Mouse (Mus musculus) right cerebral cortex, postnatal 10 days (tissue): ENCODE measurements at regions not wholly inside any gene's neighbourhood (a gene's known extent, or its start where the extent isn't known, plus 50 kb on each side); places are given as distances from the start of the nearest gene placed in this dataset.

Experiments
- DNase-seq, 2 experiments: peaks; one replicate each; pipeline ENCODE4 v3.0.0; 2021; ENCODE audit warnings: low spot score in 2 of 2

DNA sequence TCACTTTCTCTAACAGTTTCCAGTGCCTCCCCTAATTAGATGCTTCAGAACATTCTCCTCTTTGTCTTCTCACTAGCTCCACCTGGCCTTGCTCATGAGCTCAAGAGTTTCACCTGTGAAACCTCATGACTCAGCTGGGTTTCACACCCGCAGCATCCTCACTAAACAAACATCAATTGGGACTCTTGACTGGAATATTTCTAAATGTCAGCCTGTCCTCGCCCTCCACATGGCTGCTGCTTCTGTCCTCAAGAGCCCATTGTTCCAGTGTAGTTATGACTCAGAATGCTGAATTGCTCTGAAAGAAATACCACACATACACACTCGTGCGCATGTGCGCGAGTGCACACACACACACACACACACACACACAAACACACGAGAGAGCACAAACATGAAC lies 407.2 kb downstream of the Prss52 start:
- no peak for DNase-seq

DNA sequence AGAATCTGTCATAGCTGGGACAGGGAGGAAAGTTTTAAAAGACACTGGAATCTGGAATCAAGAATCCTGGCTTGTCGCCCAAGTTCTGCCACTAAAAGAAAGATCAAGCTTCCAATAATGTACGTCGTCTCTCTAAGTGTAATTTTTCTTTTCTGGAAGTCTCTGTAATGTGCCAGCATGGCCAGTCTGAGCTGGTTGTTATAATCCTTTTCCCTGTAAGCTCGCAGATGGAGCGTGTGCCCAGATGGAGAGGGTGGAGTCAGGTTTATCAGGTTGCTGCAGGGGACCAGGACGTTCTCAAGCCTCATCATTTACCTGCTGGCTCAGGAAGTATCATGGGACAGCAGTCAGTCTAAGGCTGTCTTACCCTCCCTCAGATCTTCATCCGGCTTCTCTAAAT lies 408.6 kb downstream of the Prss52 start:
- DNase-seq: peak; percentile 52 to 61

DNA sequence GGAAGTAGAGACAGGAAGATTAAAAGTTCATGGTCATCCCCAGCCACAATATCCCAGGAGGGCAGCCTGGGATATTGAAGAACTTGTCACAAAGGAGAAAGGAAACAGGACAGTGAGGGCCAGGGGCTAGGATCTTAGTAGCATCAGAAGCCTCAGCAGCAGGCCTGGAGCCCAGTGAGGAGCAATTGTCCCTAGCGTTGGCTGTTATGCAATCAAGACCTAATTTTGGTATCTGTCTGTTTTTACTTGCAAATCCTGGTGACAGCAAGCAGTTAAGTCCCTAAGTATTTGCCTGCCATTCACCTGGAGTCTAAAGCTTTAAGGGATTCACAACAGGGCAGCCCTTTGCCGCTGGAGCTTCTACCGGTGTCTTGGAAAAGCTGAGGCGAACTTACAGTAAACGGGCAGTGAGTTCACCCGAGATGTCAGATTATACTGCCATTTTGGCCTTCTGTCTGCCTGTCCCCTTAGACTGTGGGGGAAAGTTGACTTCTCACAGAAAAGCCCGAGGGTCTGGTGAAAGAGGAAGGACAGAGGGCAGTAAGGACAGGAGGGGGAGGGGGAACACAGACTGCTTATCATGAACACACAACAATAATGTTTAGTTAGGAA lies 413.6 kb downstream of the Prss52 start:
- no peak for DNase-seq

DNA sequence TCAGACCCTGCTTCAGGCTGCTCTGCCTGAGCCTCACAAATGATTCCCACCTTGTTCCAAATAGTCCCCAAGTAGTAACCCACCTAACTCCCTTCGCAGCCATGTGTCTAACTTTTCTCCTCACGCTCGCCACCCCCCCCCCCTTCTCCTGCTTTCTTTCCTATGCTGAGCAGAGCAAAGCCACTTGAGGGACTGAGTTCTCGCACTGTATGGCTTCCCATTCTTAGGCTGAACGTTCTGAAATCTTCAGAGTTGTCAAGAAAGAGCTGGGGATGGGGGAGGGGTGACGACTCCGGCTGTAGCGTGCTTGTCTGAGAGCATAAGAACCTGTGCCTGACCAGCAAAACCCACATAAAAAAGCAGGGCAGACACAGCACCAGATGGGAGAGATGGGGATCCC lies 420.6 kb downstream of the Prss52 start:
- peak; percentile 52 to 63 for DNase-seq

DNA sequence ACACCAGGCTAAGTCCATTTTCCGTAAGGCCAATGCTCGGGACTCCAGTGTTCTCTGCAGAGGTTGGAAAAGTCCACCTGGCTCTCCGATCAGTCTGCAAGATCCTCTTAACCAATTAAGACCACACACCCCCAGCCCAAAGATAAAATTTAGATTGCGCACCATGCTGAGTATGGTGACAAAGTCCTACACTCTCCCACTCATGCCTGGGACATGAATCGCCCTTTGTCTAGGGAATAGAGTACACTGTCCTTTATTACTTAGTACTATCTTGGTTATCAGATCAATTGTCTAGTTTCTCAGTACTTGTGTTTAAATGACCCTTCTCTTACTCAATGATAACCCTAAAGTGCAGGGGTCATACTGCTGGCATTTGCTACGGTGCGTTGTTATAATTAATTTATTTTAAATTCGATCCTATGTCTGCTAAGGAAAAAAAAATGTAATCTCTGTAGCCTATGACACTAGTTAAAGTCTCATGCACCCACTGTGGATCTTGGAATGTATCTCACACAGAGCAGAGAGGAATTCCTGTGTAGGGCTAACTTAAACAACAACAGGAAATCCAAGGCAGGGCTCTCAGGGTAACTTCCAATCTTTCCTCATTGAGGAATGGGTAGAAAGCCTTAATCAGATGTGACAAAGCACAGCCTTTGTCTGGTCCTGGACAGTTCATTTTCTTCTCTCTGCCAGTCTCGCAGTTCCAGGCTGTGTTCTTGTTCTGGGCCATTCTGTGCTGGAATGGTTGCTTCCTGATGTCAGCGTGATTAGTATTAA lies 421.4 kb downstream of the Prss52 start:
- DNase-seq: no peak

DNA sequence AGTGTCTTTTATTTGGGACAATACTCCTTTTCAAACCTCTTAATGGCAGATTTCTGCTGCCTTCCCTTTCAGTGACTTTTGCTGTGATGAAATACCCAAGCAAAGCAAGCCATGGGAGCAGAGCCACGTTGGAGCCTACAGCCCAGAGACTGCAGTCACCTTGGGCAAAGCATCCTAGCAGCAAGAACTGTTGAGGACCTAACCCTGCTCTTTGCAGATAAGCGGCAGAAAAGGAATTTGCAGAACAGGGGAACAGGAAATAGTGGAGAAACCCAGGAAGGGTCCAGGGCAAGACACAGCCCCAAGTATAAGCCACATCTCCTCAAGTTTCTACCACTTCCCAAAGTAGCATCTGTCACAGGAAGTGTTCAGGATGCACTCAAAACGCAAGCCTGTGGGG lies 426.5 kb downstream of the Prss52 start:
- no peak for DNase-seq

DNA sequence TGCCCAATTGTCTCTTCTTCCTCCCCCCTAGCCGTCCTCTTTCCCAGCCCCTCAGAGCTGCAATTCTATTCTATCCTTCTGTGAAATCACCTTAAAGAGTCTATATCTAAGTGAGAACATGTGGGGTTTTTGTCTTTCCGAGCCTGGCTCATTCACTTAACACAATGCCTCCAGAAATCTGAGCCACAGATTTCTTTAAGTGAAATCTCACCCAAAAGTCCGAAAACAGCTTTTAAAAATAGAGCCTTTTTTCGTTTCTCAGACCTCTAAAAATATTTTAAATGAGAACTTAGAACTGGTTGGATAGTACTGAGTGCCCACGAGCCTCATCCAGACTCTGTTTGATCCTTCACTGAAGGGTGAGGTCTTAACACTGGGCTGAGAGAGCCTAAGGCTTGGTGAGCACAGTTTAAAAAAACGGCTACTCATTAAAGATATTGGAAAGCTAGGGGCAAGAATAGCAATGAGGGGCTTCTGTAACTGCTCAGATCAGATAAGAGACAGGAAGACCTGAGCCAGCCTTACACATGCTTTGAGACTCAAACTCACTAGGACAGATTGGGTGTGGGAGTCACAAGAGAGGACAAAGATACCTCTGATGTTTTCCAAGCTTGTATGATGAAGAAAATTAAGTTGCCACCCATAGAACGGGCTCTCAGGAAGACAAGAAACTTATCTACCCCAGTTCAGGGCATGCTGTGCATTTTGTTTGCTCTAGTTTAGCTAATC lies 427.3 kb downstream of the Prss52 start:
- DNase-seq: peak in 1 of 2 experiments; percentile 57

DNA sequence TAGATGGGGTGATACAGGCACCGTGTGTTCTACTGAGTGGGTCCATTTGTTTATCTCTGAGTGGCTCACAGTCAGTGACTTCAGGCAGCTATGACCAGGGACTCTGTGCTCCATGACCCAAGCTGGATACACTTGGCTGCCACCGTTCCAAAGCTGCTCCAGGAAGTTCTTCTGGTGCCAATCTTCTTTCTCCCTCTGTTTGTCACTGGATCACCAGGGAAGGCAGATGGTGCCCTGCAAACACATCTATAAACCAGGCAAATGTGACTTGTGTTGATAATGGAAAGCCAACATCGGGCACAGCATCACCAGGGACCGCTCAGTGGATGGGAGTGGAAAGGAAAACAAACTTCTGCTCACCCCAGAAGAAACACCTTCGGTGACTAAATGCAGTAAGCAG lies 428.3 kb downstream of the Prss52 start:
- DNase-seq: no peak

DNA sequence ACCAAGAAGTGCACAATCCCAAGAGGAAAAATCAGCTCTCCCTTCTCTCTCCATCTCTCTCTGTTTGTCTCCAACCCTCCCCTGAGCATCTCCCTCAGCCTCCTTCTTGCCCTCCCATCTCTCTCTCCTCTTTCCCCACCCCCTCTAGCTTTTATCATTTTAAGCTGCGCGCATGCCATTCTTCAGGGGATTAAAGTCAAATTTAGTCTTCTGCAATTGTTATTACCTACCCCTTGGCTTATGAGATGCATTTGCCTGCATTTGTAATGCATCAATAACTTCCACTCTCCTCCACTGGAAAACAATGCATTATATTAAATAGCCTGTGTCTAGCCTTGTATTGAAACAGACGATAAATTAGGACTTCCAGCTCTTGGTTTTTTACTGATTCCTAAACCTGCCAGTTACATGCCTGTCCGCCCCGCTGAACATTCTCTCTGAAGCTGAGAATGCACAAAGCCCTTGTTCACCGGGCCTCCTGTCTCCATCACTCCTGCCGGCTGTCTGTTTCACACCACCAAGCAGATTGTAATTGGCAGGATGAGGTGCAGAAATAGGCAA lies 429.6 kb downstream of the Prss52 start:
- DNase-seq: peak; percentile 51 to 71

DNA sequence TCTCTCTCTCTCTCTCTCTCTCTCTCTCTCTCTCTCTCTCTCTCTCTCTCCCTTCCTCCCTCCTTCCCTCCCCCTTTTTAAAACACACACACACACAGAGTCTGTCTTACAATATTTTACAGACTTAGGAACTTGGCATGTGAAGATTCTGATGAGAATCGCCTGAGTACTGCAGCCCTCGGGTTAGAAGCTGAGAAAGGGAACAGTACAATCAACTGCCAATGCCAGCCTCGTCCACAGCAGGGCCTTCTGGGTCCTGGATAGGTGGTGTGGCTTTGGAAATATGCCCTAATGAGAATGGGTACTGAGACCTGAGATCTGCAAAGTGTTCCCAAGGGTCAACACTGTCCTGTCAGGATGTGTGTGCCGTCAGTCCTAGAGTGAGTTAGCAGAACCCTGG lies 430.1 kb downstream of the Prss52 start:
- DNase-seq: no peak

DNA sequence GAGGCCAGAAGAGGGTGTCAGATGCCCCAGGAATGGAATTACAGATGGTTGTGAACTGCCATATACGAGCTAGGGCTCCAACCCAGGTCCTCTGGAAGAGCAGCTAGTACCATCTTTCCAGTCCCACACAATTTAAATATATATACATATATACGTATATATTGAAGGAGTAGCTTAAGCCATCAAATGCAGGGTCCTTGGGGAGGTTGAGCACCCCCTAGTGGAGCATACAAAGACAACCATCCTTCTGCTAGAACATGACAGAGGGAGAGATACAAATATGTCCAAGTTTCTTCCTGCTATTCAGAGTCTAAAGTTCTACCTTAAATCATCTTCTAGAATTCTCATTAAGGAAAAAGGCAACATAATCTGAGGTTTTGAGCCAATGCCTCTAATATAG lies 435.4 kb downstream of the Prss52 start:
- no peak for DNase-seq

DNA sequence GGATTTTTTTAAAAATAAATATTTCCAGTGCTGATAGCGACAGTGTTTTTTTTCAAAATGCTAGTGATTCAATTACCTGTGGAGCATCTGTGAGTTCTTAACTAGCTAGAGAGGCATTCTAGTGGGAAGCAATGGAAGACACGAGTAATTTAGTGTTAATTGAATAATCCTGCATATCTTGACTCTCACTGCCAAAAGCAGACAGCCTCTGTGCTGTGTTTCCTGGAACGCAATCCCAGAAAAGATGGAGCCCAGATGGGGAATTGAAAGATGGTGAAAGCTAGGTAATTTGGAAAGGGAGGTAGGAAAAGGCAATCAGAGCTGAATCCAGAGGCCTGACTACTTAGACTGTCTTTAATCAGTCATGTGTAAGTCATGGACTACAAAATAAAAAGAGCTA lies 441.0 kb downstream of the Prss52 start:
- no peak for DNase-seq

DNA sequence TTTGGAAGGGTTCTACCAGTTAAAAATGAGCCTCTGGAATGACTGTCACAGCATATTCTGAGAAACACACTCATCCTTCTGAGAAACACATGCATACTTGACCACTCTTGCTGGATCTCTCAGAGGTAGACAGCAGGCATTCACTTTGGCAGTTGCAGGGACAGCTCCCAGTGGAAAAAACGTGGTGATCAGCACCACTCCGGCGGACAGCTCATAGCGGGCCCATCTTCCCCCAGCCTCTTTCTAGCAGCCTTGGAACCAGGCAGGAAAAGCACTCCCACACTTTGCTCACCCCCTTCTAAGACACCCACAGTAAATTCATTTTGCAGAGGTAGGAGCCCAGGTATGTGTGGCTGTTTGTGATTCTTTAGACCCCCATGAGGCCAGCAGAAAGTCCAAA lies 442.7 kb downstream of the Prss52 start:
- DNase-seq: no peak

DNA sequence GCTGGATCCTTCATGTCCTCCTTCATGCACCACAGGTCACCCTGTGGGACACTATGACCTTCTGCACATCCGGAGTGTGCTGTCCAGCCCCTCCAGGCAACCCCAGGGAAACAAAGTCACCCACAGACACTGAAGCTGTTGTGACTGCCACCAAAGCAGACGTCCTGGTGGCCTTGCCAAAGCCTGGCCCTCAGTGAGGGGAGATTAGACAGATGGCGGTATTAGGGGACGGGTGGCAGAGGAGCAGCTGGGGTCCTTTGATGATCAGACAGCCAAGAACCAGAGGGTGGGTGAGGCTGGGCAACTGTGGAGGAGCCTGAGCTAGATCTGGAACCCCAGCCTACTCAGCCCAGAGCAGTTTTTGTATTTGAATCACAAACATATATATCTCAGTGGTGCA lies 448.9 kb downstream of the Prss52 start:
- DNase-seq: no peak

DNA sequence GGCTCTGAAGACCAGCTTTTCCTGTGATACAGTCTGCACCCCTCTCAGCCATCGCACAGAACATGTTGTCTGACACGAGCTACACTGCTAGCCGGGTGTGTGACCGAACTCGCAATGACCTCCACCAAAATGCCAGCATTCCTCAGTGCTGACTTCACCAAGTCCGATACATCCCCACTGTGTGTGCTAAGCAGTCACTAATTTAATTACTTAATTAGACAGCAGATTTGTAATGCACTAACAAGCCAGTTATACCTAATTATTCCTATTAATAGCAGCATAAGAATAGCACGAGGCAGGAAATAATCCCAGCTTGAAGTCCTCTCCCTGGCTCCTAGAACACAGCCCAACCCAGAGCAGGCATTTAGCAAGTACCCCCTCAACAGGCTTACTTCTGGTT lies 452.0 kb downstream of the Prss52 start:
- no peak for DNase-seq

DNA sequence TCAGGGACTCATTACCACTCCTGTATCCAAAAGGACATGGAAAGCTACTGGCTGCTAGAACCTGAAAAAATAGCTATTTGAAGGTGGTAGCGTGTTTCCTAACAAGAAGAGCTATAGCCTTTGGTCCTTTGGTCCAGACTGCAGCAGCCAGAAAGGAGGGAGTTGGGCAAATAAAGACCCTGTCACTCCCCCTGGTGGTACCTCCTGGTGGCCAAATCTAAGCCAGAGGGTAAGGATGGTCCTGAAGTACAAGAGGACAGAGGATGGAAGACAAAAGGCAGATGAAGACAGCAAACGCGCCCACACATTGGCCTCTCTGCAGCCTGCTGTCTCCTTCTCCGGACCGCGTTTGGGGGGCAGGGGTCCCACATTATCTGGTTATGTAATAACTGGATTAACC lies 453.4 kb downstream of the Prss52 start:
- no peak for DNase-seq

DNA sequence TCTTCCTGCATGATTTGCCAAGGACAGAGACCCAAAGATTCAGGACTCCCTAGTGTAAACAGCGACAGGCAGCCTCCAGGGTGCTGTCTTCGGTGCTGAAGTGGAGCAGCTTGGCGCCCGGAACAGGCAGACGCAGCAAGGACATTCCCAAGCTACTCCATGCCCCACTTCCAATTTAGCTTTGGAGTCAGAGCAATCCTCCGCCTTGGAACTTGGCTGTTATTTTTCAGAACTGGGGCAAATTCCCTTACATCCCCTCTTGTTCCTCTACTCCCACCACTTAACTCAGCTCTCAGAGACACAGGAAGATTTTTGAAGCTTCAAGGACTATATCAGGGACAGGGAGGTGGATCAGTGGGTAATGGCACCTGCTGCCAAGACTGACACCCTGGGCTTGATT lies 464.6 kb downstream of the Prss52 start:
- DNase-seq: peak; percentile 54 to 56

DNA sequence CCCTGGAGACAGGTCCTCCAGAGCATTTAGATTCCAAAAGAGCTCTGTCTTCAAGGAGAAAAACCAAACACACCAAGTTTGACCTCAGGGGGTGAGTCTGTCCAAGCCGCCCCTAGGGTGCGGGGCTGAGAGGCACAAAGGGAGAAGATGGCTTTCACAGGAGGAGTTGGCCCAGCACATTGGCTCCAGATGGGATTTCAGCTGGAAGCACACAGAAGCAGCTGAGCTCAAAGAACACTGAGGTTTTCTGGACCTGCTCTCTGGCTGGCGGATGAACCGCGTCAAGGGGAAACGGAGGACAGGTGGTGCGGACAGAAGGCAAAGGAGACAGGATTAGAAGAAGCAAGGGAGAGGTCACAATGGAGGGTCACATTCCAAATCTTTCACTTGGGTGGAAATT lies 466.9 kb downstream of the Prss52 start:
- no peak for DNase-seq

DNA sequence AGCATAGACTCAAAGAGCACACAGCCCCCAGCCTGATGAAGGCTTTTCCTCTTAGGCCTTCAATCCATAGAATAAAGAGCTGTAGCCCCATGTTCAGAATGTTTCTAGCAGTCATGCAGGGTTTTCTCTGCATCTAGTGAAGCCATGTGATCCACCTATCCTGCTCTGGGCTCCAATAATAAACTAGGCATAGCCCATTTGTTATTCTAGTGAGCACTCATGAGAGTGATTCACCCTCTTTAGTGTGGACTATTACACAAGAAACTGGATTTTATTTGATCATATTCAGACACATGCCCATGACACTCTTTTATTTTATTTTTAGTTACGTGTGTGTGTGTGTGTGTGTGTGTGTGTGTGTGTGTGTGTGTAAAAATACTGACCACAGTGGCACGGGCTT lies 468.7 kb downstream of the Prss52 start:
- DNase-seq: no peak

DNA sequence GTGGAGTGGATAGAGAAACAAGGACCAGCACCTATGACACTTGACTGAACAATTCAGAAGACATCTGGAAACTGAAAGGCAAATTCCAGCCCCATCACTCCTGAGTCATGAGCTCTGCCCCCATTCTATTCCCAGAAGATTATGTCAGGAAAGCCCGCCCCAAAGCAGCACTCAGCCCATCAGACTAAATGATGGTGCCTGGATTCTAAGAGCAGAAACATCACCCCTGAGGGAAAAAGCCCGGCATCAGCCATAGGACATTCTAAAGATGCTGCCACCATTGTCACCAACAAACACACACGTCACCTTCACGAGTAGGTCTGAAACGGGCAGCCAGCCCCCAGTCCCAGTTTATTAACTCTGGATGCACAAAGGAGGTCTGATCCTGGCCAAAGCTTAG lies 469.7 kb downstream of the Prss52 start:
- peak in 1 of 2 experiments; percentile 47 for DNase-seq

DNA sequence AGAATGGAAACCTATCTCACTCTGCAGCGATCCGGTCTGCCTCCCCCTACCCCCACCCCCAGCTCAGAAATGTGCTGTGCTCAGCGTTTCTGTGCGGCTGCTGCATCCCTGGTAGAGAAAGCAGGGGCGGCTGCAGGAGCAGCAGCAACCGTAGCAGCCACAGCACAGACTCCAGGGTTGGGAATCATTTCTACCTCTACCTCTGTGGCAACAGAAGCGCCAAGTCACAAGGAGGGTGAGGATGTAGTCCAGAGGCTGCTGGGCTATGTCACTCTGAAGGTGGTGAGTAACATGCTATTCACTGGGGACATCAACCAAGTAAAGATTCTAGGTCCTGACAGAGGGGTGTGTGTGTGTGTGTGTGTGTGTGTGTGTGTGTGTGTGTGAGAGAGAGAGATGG lies 470.2 kb downstream of the Prss52 start:
- DNase-seq: peak; percentile 61 to 63

DNA sequence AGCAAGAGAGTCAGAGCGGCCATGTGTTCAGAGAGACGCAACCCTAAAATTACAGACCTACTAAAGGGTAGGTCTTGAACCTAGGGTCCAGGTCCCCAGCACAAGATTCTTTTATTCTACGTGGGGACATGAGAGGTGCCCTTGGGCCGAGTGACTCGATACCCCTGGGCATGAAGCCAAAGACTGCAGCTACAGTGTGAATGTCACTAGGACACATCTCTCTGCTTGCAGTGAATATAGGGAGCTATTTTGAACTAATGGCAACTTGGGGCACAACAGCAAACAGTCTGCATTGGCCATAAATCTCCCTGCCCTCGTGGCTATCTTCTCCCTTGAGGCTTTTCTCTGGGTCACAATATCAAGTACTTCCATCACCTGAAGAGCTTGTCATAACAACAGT lies 470.7 kb downstream of the Prss52 start:
- peak in 1 of 2 experiments; percentile 42 for DNase-seq

DNA sequence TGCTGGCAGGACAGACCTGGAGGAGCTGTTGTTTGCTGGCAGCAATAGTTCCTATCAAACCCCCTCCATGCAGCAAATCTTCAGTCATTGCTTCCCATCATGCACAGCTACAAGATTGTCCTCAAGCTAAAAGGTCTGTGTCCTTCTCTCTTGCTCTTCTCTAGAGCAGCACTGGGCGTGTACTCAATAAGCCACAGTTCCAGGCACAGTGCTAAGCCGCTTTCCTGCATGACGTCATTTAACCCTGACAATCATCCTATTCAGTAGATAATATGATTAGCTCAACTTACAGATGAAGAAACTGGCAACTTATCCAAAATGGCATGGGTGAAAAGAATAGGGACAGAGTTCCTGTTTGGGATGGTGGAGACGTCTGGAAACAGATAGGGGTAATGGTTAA lies 471.9 kb downstream of the Prss52 start:
- no peak for DNase-seq
